Mouse (Mus musculus) embryonic facial prominence, embryonic 12.5 days (tissue): Measurements from ENCODE around the gene Dhrs7c. TPM values are rescaled to one million over a fixed set of nuclear protein-coding genes. Genes with fewer than 3 reads are reported as not detected.

ENCODE experiments used
- ATAC-seq: fragments of 200-750 bp; cut with Nextera tagmentation; 2 replicates; pipeline ENCODE4 v1.8.0; 2017; ENCODE audit not compliant: insufficient number of reproducible peaks, insufficient read depth, low FRiP score, low TSS enrichment
- H3K27ac ChIP-seq: fragments of 300-500 bp; sonication (generic); 2 replicates; pipeline ENCODE4 v1.5.1; 2016; ENCODE audit warnings: mild to moderate bottlenecking
- H3K27me3 ChIP-seq: fragments of 300-500 bp; sonication (generic); 2 replicates; pipeline ENCODE4 v1.6.1; 2016; ENCODE audit warnings: mild to moderate bottlenecking, moderate library complexity
- H3K36me3 ChIP-seq: fragments of 300-500 bp; sonication (generic); 2 replicates; pipeline ENCODE4 v1.6.1; 2016; ENCODE audit warnings: mild to moderate bottlenecking
- H3K4me1 ChIP-seq: fragments of 300-500 bp; sonication (generic); 2 replicates; pipeline ENCODE4 v1.6.1; 2016
- H3K4me2 ChIP-seq: fragments of 300-500 bp; sonication (generic); replicated peaks from 2 replicates; pipeline ENCODE4 v1.6.1; 2016; ENCODE audit warnings: mild to moderate bottlenecking, moderate library complexity
- H3K4me3 ChIP-seq: fragments of 300-500 bp; sonication (generic); 2 replicates; pipeline ENCODE4 v1.5.1; 2016; ENCODE audit warnings: mild to moderate bottlenecking
- H3K9ac ChIP-seq: fragments of 300-500 bp; sonication (generic); 2 replicates; pipeline ENCODE4 v1.6.1; 2016; ENCODE audit warnings: mild to moderate bottlenecking, moderate library complexity
- H3K9me3 ChIP-seq: fragments of 300-500 bp; sonication (generic); 2 replicates; pipeline ENCODE4 v1.6.1; 2016; ENCODE audit warnings: mild to moderate bottlenecking, moderate library complexity
- WGBS: fragments of 180-500 bp; shearing (Covaris S2); methylation state at CpG from one replicate; pipeline ENCODE4 v1.1.7; 2016; 5-methylcytosine and 5-hydroxymethylcytosine counted together
- polyA plus RNA-seq: library from polyadenylated mRNA; unstranded; fragments of >200 nt; fragmentation: Nextera tagmentation; extraction: Ambion mirVana; gene quantifications from 2 replicates; pipeline ENCODE4 v1.2.1, GENCODE M21; 2016

Dhrs7c gene
- polyA plus RNA-seq, 1 experiment from 2014 or later = 1.2 TPM

GRCm38 (mm10) chr11:67851770-67852169 is 53.8 kb downstream of the Dhrs7c start:
- H3K27ac ChIP-seq = no peak overlapping the region
- no peaks in the 10 kb centered on the region for H3K9me3 ChIP-seq
- no peak overlapping the region for H3K9ac ChIP-seq
- no peak overlapping the region for H3K4me2 ChIP-seq
- ATAC-seq = no peak
- no peaks in the 10 kb centered on the region for H3K36me3 ChIP-seq
- 50% methylated on average over 5 of the region's 5 CpGs for WGBS
- H3K4me1 ChIP-seq = no peaks in the 10 kb centered on the region
- H3K4me3 ChIP-seq = no peak overlapping the region
- no peaks in the 10 kb centered on the region for H3K27me3 ChIP-seq

GRCm38 (mm10) chr11:67853996-67854395 is 56.0 kb downstream of the Dhrs7c start:
- Histone ChIP-seq H3K9ac (no peak overlapping the region), H3K36me3 (no peaks in the 10 kb centered on the region), H3K4me1 (no peaks in the 10 kb centered on the region), H3K27ac (no peak overlapping the region), H3K27me3 (no peaks in the 10 kb centered on the region), H3K9me3 (no peaks in the 10 kb centered on the region), H3K4me2 (no peak overlapping the region), H3K4me3 (no peak overlapping the region)
- no peak; the same call in 1 of the 2 replicates for ATAC-seq
- 41% methylated on average over 6 of the region's 6 CpGs for WGBS

- no peak overlapping the region for H3K4me2 ChIP-seq
- WGBS = 43% methylated on average over 2 of the region's 2 CpGs
- no peaks in the 10 kb centered on the region for H3K27me3 ChIP-seq
- no peaks in the 10 kb centered on the region for H3K36me3 ChIP-seq
- no peak overlapping the region for H3K4me3 ChIP-seq
- H3K9ac ChIP-seq = no peak overlapping the region
- H3K9me3 ChIP-seq = no peaks in the 10 kb centered on the region
- no peak overlapping the region for H3K27ac ChIP-seq
- no peak for ATAC-seq
- H3K4me1 ChIP-seq = no peaks in the 10 kb centered on the region
Observed at GRCm38 (mm10) chr11:67855035-67855434, 57.0 kb downstream of the Dhrs7c start.

GRCm38 (mm10) chr11:67858518-67858917 is 60.5 kb downstream of the Dhrs7c start:
- no peak overlapping the region for H3K4me3 ChIP-seq
- H3K36me3 ChIP-seq = no peaks in the 10 kb centered on the region
- H3K27me3 ChIP-seq = no peaks in the 10 kb centered on the region
- no peak overlapping the region for H3K27ac ChIP-seq
- no peak overlapping the region for H3K9ac ChIP-seq
- peaks cover 9% of the 10 kb centered on the region; the same call in 1 of the 2 replicates for H3K4me1 ChIP-seq
- H3K9me3 ChIP-seq = no peaks in the 10 kb centered on the region
- WGBS = 80% methylated on average over 9 of the region's 9 CpGs
- ATAC-seq = no peak
- no peak overlapping the region for H3K4me2 ChIP-seq

GRCm38 (mm10) chr11:67860743-67861398 is 62.9 kb downstream of the Dhrs7c start:
- H3K4me2 ChIP-seq = no peak overlapping the region
- no peaks in the 10 kb centered on the region for H3K9me3 ChIP-seq
- no peak overlapping the region for H3K4me3 ChIP-seq
- ATAC-seq = no peak
- no peak overlapping the region for H3K9ac ChIP-seq
- peaks cover 9% of the 10 kb centered on the region; the same call in 1 of the 2 replicates for H3K4me1 ChIP-seq
- no peaks in the 10 kb centered on the region for H3K36me3 ChIP-seq
- H3K27ac ChIP-seq = 0 out of 2 replicates have a peak overlapping the region, but pooled peaks have one; percentile 31
- no peaks in the 10 kb centered on the region for H3K27me3 ChIP-seq
- 41% methylated on average over 7 of the region's 7 CpGs for WGBS

- H3K9ac ChIP-seq = no peak overlapping the region
Observed at GRCm38 (mm10) chr11:67861399-67861838, 63.4 kb downstream of the Dhrs7c start.

GRCm38 (mm10) chr11:67865100-67865499 is 67.1 kb downstream of the Dhrs7c start:
- Histone ChIP-seq H3K4me3 (no peak overlapping the region), H3K36me3 (no peaks in the 10 kb centered on the region), H3K4me1 (peaks cover 9% of the 10 kb centered on the region; the same call in 1 of the 2 replicates), H3K9me3 (no peaks in the 10 kb centered on the region), H3K4me2 (no peak overlapping the region), H3K27ac (no peak overlapping the region), H3K27me3 (no peaks in the 10 kb centered on the region), H3K9ac (no peak overlapping the region)
- ATAC-seq = no peak
- WGBS = 51% methylated on average over 5 of the region's 5 CpGs

More at GRCm38 (mm10) chr11:67861399-67861838, 63.4 kb downstream of the Dhrs7c start:
- ATAC-seq = no peak
- Histone ChIP-seq H3K4me1 (peaks cover 9% of the 10 kb centered on the region; the same call in 1 of the 2 replicates), H3K27me3 (no peaks in the 10 kb centered on the region), H3K9me3 (no peaks in the 10 kb centered on the region), H3K4me3 (no peak overlapping the region), H3K4me2 (no peak overlapping the region), H3K36me3 (no peaks in the 10 kb centered on the region), H3K27ac (0 out of 2 replicates have a peak overlapping the region, but pooled peaks have one; percentile 31)
- WGBS = 2% methylated on average over 7 of the region's 7 CpGs

Other genes with a start within 250 kb of the Dhrs7c start
- gene Rcvrn, start 102.9 kb upstream of the Dhrs7c start, polyA plus RNA-seq = not detected in 2 replicates
- gene Glp2r, start 27.0 kb upstream of the Dhrs7c start, polyA plus RNA-seq = 0.04 and 0.08 TPM in 2 replicates
- not detected in 2 replicates for gene Gsg1l2, start 23.6 kb upstream of the Dhrs7c start, polyA plus RNA-seq
- gene Usp43, start 124.0 kb downstream of the Dhrs7c start, polyA plus RNA-seq = 1.3 and 1.4 TPM in 2 replicates
- 0.34 and 0.61 TPM in 2 replicates for gene Cfap52, start 167.5 kb downstream of the Dhrs7c start, polyA plus RNA-seq
- gene Stx8, start 168.0 kb downstream of the Dhrs7c start, polyA plus RNA-seq = 58.4 and 59.2 TPM in 2 replicates